Mouse (Mus musculus) liver, adult (tissue): Measurements from ENCODE around the gene Nav2.

Experiments
- GATA4 ChIP-seq: IDR thresholded peaks from 2 replicates; pipeline ENCODE4 v1.6.1; 2014; ENCODE audit warnings: mild to moderate bottlenecking, low read length; ENCODE audit not compliant: insufficient replicate concordance

The Nav2 gene

GRCm38 (mm10) chr7:49485292-49485847 is 576.9 kb downstream of the Nav2 start:
- TF ChIP-seq GATA4 = no peak

- TF ChIP-seq GATA4 = no peak
Observed at GRCm38 (mm10) chr7:49487347-49487746, 578.8 kb downstream of the Nav2 start.

DNA sequence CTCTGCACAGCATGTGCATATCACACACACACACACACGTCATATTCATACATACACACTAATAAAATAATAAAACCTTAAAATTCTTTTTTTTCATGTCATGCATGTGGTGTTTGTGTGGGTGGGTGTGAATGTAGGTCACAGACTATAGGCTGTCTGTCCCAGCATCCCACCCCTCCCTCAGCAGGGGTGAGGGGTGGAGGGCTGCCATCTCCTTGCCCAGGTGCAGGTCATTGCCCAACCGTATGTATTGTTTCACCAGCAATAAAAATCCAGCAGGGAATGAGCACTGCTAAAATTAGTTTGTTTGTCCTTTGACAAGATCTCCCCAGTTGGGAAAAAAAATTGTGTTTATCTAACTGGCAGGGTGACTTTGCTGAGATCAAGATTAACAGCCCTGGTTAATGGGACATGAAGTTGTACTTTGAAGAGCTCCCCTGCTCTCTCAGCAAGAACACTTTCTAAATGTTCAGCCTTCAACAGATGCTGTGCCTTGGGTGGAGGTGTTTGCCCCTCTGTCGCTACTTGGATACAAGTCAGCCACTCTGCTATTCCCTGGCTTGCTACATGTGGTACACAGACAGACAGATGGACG is 580.1 kb downstream of the Nav2 start:
- no peak for TF ChIP-seq GATA4

DNA sequence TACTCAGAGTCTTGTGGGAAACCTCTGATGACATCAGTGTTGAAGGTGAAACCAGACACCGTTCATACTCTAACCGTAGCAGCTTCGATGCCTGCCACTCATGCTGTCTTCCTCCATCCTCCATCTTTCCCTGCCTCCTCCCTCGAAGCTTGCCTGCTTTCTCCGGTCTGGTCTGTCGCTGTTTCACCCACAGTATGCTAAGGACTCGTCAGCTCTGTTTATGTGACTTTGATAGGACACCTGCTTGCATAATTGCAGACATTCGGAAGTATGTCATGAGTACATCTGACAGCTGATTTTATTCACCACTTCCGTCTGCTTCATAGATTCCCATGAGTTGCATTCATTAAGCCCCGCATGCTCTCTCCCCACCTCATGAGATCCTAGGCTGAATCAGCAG is 582.3 kb downstream of the Nav2 start:
- no peak for TF ChIP-seq GATA4

DNA sequence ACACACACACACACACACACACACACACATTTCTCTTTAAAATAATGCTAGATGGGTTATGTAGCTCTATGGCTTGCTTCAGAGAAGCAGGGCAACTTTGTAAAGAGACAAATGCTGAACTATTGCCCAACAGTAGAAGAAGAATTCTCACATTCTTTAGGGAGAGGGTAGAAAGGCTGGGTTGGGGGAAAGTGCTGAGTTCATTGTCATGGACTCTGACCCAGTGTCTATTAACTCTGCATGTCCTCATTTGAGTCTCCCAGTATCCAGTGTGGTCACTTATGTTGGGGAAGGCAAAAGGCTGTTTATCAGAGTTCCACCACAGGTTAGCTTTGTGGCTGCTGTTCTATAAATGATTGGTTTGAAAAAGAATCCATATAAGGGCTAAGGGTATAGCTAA is 584.1 kb downstream of the Nav2 start:
- no peak for TF ChIP-seq GATA4

- TF ChIP-seq GATA4 = no peak
Observed at GRCm38 (mm10) chr7:49493210-49493609, 584.7 kb downstream of the Nav2 start.

GRCm38 (mm10) chr7:49494654-49495053 is 586.1 kb downstream of the Nav2 start:
- TF ChIP-seq GATA4 = no peak

DNA sequence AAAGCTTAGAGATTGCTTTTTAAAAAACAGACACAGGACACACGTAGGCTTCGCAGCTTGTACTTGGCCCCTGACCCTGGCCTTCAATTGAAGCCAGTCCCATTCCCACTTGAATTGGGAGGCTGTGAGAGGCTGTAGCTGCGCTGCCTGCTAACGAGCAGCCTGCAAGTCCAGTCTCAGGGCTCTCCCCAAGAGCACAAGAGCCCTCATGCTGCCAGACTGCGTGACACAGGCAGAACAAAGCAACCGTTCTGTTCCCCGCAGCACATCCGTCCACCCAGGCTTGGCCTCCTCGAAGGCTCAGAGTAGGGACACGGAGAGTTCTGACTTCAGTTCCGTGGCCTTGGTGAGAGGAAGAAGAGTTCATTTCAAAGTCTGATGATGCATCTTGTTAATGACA is 587.6 kb downstream of the Nav2 start:
- no peak for TF ChIP-seq GATA4

- no peak for TF ChIP-seq GATA4
Observed at GRCm38 (mm10) chr7:49496766-49497425, 588.4 kb downstream of the Nav2 start.

DNA sequence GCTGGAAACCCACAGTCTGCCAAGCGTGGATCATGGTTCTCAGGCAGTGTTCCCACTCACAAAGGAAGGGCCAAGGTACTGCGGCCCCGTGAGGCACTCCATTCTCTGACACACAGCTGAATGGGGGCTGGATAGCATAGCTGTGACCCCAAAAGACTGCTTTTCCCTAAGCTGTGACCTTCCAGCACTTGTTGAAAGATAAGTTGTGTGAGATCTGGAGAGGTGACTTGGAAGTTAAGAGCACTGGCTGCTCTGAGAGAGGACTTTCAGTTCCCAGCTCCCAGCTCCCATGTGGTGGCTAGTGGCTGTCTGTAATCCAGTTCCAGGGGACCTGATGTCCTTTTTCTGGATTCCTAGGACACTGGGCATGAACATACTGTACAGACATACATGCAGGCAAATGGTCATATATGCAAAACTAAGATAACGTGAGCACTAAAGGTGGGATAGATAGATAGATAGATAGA is 588.9 kb downstream of the Nav2 start:
- TF ChIP-seq GATA4 = no peak

DNA sequence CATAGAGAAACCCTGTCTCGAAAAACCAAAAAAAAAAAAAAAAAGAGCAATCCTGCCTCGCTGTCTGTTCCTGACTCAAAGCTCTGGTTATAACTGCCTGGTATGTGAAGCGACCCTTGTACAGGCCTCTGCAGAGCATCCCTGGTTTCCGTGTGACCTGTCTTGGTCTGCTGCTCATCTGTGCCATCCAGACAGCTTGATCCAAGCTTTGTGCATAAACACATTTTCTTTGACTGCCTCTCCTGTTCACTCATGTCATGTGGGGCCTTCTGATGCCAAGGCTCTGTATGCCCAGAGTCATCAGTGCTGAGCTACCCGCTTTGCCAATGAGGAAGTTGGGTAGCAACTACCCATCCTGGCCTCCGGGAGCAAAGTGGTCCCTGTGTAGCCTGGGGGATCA is 591.1 kb downstream of the Nav2 start:
- no peak for TF ChIP-seq GATA4

GRCm38 (mm10) chr7:49500916-49501315 is 592.4 kb downstream of the Nav2 start:
- no peak for TF ChIP-seq GATA4

- TF ChIP-seq GATA4 = no peak
Observed at GRCm38 (mm10) chr7:49503419-49503818, 594.9 kb downstream of the Nav2 start.

GRCm38 (mm10) chr7:49503881-49504280 is 595.4 kb downstream of the Nav2 start:
- TF ChIP-seq GATA4 = no peak

DNA sequence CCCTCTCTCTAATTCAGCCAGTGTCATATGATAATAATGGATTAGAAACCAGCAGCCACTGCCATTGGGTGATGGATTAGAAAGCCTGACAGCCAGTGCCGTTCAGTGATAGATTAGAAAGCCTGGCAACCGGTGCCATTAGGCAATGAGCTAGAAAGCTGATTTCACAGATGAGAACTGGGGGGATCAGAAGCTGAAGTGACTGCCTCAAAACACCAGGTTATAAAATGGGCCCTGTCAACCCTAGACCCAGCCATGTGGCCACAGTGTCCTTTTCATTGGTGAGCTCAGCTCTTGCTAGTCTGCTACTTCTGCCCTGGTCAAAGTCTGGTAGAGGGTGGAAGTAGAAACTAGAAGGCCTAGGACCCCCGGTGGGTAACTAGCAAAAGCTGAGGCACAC is 595.8 kb downstream of the Nav2 start:
- no peak for TF ChIP-seq GATA4

DNA sequence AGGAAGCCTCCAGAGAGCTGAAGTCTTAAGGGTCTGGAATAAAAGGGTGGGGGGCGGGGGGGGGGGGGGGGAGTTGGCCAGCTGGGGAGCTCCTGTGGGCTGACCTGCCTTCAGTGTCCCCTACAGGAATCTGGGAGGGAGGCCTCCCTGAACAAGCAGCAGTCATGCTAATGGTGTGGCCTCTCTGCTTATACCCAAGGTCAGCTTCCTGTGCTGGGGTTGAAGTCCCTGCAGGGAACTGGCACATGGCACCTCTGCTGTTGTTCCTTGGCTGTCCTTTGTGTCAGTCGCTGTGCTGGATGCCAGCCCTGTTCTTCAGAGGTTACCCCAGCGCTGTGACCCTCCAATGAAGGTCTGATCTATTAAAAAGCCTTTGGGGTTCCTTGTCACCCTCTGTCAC is 596.5 kb downstream of the Nav2 start:
- no peak for TF ChIP-seq GATA4
